Mouse (Mus musculus) adrenal gland, postnatal 10 days (tissue): ENCODE results near the gene Hes6. TPM values are rescaled to one million over a fixed set of nuclear protein-coding genes. Genes with fewer than 3 reads are reported as not detected.

Experiments used
- DNase-seq: peaks from one replicate; pipeline ENCODE4 v3.0.0; 2021; ENCODE audit warnings: mixed read lengths
- long read RNA-seq, 2 experiments: library from polyadenylated mRNA; stranded (forward); transcript quantifications; one replicate each; pipeline ENCODE4 v2.0.0; 2021
- total RNA-seq, 2 experiments: library from RNA; stranded (reverse); gene quantifications; 2 replicates each; pipeline ENCODE4 v1.2.3; 2021

The Hes6 gene
- 100 to 1,000 TPM in 1 of 2 experiments, 10 to 100 TPM in 1; 49.5 to 137 TPM for total RNA-seq
- long read RNA-seq, experiment 1, transcript Hes6-203 (3 exons, 1,398 nt), result minor isoform, 7 of 458 reads
- long read RNA-seq, experiment 1, transcript Hes6-202 (3 exons, 1,573 nt), result minor isoform, 22 of 458 reads
- long read RNA-seq, experiment 1, transcript Hes6-201 (4 exons, 1,335 nt), result major isoform, 241 of 458 reads
- long read RNA-seq, experiment 1, partial matches to known transcripts, result 3 of 458 reads
- long read RNA-seq, experiment 1, other reads (novel, unspliced or antisense), result 185 of 458 reads
- long read RNA-seq, experiment 2, transcript Hes6-202 (3 exons, 1,573 nt), result minor isoform, 14 of 99 reads
- long read RNA-seq, experiment 2, transcript Hes6-201 (4 exons, 1,335 nt), result major isoform, 70 of 99 reads
- long read RNA-seq, experiment 2, partial matches to known transcripts, result 3 of 99 reads
- long read RNA-seq, experiment 2, other reads (novel, unspliced or antisense), result 11 of 99 reads

- peak; percentile 85 for DNase-seq
Observed at GRCm38 (mm10) chr1:91413898-91414594, at the start of gene Hes6. Hes6 (minus strand) TSS chr1:91414038.

DNA sequence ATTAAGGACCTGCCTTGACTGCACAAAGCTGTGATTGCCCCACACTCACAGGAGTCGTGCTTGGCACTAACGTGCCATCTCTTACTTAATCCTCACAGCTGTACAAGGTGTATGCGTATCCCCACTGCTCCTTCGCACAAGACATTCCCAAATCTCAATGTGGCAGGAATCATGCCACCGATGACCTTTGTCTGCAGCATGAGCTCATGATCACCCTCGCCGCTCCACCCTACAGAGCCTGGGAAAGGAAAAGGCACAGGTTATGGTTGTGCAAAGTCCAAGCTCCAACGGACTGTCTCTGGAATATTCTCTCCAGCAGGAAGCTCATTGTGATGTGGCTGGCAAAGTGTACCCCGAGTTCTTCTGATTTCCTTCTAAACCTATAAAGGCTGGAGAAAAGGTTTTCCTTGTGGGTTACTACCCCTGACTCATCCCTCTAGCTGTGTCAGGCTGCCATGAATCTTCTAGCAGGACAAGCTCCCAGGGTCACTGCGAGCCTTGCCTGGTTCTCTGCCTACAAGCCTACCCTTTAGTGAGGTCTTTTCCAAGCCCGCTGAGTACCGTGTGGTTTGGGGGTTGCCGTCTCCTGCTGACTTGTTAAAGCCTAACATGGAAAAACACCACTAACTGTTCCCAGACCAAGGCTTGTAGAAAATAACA, 49.6 kb upstream of the Hes6 start:
- DNase-seq, result peak; percentile 62

- no peak for DNase-seq
Observed at GRCm38 (mm10) chr1:91460564-91460963, 46.7 kb upstream of the Hes6 start.

DNA sequence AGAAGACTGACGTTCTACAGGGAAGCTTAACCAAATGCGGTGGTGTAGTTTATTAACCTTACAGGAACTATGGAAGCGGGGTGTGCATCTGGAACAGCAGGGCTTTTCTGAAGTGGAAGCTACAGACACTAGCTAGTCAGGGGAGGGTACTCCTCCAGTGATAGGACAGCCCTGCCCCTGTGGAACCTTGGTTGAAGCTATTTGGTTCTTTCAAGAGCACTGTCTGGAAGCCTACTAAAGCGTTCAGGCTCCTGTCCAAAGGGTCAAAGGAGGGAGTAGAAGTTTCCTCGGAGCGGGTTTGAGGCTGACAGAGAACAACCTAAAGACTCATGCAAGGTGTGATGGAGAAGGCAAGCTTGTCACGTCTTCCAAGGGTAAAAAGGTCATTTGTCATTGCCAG, 46.2 kb upstream of the Hes6 start:
- DNase-seq, result no peak

DNA sequence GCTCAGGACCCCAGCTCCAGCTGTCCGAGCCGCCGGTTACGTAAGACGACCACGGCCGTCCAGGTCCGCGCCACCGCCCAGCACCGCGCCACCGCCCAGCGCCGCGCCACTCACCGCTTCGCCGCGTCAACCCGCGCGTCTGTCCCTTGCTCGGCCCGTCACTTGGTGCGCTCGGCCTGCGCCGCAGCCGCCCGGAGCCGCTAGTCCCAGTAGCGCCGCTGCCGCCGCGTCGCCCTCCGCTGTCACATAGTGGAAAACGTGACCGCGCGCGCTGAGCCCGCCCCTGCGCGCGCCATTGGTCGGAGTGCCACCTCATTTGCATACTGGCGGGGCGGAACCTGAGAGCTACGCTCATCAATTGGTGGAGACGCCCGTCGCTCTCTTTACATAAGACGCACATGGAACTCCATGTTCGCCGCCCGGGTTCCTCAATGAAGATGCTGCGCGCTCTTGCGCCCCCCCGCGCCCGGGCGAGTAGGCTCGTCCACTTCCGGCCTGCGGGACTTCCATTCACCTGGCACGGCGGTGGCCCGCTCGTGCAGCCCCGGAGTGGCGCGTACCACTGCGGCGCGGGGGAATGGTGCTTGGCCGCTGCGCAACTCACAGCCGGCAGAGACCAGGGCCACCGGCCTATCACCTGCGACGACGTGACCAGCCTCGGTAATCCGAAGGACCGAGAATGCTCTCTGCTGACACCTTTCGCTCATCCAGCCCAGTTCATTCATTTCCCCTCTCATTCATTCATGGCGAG, 45.4 kb upstream of the Hes6 start, which contains the start of gene Per2:
Gene Per2 (minus strand): TSS at position 266 of the 751 bp plus-strand sequence.
- peak; percentile 99 for DNase-seq

GRCm38 (mm10) chr1:91458223-91458861, 44.5 kb upstream of the Hes6 start:
- peak; percentile 65 for DNase-seq

- peak; percentile 71 for DNase-seq
Observed at GRCm38 (mm10) chr1:91457698-91458097, 43.9 kb upstream of the Hes6 start.

GRCm38 (mm10) chr1:91457116-91457515, 43.3 kb upstream of the Hes6 start:
- DNase-seq, result no peak

GRCm38 (mm10) chr1:91456301-91456801, 42.5 kb upstream of the Hes6 start:
- peak; percentile 82 for DNase-seq

- DNase-seq, result peak; percentile 70
Observed at GRCm38 (mm10) chr1:91455661-91456161, 41.9 kb upstream of the Hes6 start.

- DNase-seq, result no peak
Observed at GRCm38 (mm10) chr1:91454927-91455326, 41.1 kb upstream of the Hes6 start.

DNA sequence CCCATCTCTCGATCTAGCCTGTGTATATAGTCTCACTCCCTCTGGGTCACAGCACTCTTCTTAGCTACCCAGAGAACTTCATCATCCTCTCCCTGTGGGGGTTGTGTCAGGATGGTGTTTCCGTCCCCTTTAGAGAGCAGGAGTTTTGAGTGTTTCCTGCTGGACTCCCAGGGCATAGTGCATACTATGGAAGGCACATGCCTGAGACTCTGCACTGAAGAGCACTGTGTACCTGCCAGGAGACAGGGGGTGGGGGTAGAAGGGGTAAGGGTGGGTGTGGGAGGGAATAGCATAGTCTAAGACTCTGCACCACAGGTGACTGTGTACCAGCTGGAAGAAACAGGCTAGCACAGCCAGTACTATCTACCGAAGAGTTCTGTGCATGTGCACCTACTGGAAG, 40.5 kb upstream of the Hes6 start:
- no peak for DNase-seq

- no peak for DNase-seq
Observed at GRCm38 (mm10) chr1:91453932-91454331, 40.1 kb upstream of the Hes6 start.

DNA sequence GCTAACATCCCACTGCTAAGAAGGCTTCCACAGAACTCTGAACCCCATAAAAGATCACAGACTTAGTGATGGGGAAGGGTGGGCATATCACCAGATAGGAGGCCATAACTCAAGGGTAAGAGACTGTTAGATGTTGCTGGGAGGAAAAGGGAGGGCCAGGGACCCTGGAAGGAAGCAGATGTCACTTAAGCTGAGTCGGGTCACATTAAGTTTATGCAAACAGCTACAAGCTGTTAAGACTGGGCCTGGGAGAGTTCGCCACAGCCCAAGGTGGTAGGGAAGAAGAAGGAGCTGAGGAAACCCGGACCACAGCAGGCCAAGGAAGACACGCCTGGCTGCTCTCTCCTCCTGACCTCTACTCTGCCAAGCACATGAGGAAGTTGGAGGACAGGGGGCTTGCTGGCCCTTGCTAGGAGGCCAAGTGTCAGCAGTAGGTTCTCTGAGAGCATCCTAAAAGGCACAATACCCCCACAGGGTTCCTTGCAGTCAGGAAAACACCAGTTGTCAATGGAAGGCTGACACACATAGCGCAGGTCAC, 37.8 kb upstream of the Hes6 start:
- DNase-seq, result no peak

GRCm38 (mm10) chr1:91450851-91451250, 37.0 kb upstream of the Hes6 start:
- no peak for DNase-seq

GRCm38 (mm10) chr1:91448688-91449087, 34.9 kb upstream of the Hes6 start:
- DNase-seq, result peak; percentile 73

GRCm38 (mm10) chr1:91446511-91446910, 32.7 kb upstream of the Hes6 start:
- peak; percentile 39 for DNase-seq

- peak; percentile 90 for DNase-seq
Observed at GRCm38 (mm10) chr1:91446060-91446459, 32.2 kb upstream of the Hes6 start.

DNA sequence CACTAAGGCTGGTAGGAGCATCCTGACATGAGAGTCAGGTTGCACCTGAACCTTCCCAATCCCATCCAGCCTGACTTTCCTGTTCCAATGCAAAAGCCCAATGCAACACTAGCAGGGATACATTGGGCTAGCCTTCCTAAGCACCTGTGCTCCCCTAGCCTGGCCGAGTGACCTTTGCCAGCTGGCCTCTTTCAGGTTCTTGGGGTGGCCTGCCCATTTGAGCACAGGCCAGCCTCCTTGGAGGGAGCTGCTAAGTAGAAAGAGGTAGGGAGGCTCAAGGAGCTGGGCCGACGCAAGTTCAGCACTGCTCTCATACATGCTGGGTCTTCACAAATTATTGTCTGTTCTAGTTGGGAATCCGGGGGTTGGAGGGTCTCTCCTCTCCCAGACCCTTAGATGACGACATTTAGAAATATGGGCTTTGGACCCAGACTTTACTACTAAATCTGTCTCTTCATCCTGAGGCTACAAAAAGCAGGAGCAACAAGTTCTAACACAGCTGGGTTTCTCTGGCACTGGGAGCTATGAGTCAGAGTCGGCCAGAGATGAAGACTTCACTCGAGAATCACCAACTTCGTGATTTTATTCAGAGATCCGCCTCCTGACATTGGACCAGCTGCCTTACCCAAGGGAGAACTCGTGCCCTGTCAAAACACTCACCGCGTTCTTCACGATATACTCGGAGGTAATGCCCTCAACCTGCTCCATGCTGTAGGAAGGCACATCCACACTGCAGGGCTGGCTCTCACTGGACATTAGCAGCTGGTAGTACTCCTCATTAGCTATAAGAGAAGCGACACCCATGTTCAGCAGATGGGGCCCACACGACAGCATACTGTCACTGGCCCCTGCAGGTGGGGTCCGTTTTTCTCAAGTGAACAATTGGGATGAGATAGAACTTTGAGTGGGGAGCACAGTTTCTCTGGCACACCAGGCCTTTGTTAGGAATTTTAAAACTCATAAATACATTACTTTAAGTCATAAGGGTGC, 31.3 kb upstream of the Hes6 start:
- peak; percentile 53 for DNase-seq
